Mouse (Mus musculus) lung, embryonic 15.5 days (tissue): ENCODE results near the gene Ppp1r12c. TPM values are rescaled to one million over a fixed set of nuclear protein-coding genes. Genes with fewer than 3 reads are reported as not detected.

Experiments
- ATAC-seq: fragments of 200-750 bp; cut with Nextera tagmentation; 2 replicates; pipeline ENCODE4 v1.8.0; 2017; ENCODE audit warnings: moderate number of reproducible peaks, borderline replicate concordance; ENCODE audit not compliant: low FRiP score, low TSS enrichment; ENCODE audit errors: extremely low read depth
- H3K27ac ChIP-seq: fragments of 300-500 bp; sonication (generic); 2 replicates; pipeline ENCODE4 v1.5.1; 2015; ENCODE audit warnings: moderate library complexity, mild to moderate bottlenecking, inconsistent platforms
- H3K27me3 ChIP-seq: fragments of 300-500 bp; sonication (generic); 2 replicates; pipeline ENCODE4 v1.6.1; 2015; ENCODE audit warnings: inconsistent platforms
- H3K36me3 ChIP-seq: fragments of 300-500 bp; sonication (generic); 2 replicates; pipeline ENCODE4 v1.6.1; 2015; ENCODE audit warnings: inconsistent platforms
- H3K4me1 ChIP-seq: fragments of 300-500 bp; sonication (generic); 2 replicates; pipeline ENCODE4 v1.6.1; 2015; ENCODE audit warnings: inconsistent platforms
- H3K4me2 ChIP-seq: fragments of 300-500 bp; sonication (generic); 2 replicates; pipeline ENCODE4 v1.6.1; 2015; ENCODE audit warnings: inconsistent platforms, mild to moderate bottlenecking, moderate library complexity
- H3K4me3 ChIP-seq: fragments of 300-500 bp; sonication (generic); 2 replicates; pipeline ENCODE4 v1.5.1; 2015; ENCODE audit warnings: mild to moderate bottlenecking, inconsistent platforms
- H3K9ac ChIP-seq: fragments of 300-500 bp; sonication (generic); 2 replicates; pipeline ENCODE4 v1.6.1; 2015; ENCODE audit warnings: inconsistent platforms
- H3K9me3 ChIP-seq: fragments of 300-500 bp; sonication (generic); 2 replicates; pipeline ENCODE4 v1.6.1; 2016; ENCODE audit warnings: inconsistent platforms
- WGBS: fragments of 180-500 bp; shearing (Covaris S2); methylation state at CpG from one replicate; pipeline ENCODE4 v1.1.7; 2015; 5-methylcytosine and 5-hydroxymethylcytosine counted together
- polyA plus RNA-seq: library from polyadenylated mRNA; unstranded; fragments of >200 nt; fragmentation: Nextera tagmentation; extraction: Ambion mirVana; gene quantifications from 2 replicates; pipeline ENCODE4 v1.2.1, GENCODE M21; 2015

Ppp1r12c gene
- polyA plus RNA-seq, 1 experiment from 2014 or later: 49.0 TPM

- peak overlapping the region; percentile 76 for H3K4me2 ChIP-seq
- ATAC-seq: no peak
- H3K9ac ChIP-seq: peak overlapping the region; percentile 89
- H3K36me3 ChIP-seq: no peaks in the 10 kb centered on the region
- H3K27me3 ChIP-seq: no peaks in the 10 kb centered on the region
- H3K4me3 ChIP-seq: peak overlapping the region; percentile 95
- peaks cover 32% of the 10 kb centered on the region for H3K4me1 ChIP-seq
- 10% methylated on average over 14 of the region's 14 CpGs for WGBS
- no peaks in the 10 kb centered on the region for H3K9me3 ChIP-seq
- peak overlapping the region; percentile 96 for H3K27ac ChIP-seq
Observed at GRCm38 (mm10) chr7:4502421-4503090, 1.1 kb upstream of the Ppp1r12c start.

DNA sequence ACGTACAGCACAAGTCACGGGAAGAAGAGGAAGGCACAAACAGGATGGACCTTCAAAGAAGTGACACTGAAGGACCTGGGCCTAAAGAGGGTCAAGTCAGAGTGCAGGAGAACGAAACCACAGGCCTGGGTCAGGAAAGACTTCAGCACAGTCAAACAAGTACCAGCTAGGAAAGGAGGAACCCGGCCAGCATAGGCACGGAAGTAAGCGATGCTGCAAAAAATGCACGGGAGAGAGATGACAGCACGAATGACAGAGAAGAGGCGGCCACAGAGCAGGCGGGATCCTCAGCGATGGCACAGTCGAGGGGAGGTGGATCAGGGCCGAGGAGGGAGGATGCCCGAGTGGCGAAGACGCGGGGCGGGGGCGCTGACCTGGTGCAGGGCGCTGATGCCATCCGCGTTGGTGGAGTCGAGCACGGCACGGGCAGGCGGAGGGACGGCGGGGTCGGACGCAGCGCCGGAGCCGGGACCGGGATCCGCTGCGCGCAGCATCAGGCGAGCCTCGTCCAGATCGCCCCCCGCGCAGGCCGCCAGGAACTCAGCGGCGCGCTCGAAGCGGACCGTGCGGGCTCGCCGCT, 498 bp downstream of the Ppp1r12c start:
- Histone ChIP-seq H3K4me2 (peak overlapping the region; percentile 76), H3K27me3 (no peaks in the 10 kb centered on the region), H3K9ac (peak overlapping the region; percentile 89), H3K36me3 (peaks cover 7% of the 10 kb centered on the region), H3K9me3 (no peaks in the 10 kb centered on the region), H3K4me1 (peaks cover 32% of the 10 kb centered on the region), H3K4me3 (peak overlapping the region; percentile 95), H3K27ac (peak overlapping the region; percentile 96)
- WGBS: under 1% methylated on average over 32 of the region's 52 CpGs
- ATAC-seq: peak; percentile 52; the same call in 1 of the 2 replicates

DNA sequence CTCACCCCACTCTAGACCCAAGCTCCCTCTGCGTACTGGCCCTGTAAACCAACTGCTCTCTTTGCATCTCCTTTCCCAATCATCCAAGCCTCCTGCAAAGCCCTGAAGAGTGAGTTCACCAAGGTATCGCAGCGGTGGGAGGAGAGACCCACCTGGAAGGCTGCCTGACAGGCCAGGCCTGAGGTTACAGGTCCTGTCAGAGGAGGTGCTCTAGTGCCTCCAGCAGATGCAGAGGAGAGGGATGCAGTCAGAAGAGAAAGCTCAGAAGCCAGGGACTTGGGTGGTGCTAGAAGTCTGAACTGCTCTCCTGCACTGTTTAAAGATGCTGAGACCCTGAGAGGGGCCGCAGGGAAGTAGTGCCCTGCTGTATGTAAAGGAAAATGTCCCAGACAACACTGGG, 2.4 kb downstream of the Ppp1r12c start:
- peaks cover 21% of the 10 kb centered on the region for H3K36me3 ChIP-seq
- no peak for ATAC-seq
- no peaks in the 10 kb centered on the region for H3K27me3 ChIP-seq
- 87% methylated on average over 4 of the region's 4 CpGs for WGBS
- peaks cover 32% of the 10 kb centered on the region for H3K4me1 ChIP-seq
- H3K4me3 ChIP-seq: no peak overlapping the region
- H3K27ac ChIP-seq: no peak overlapping the region
- no peak overlapping the region for H3K9ac ChIP-seq
- H3K4me2 ChIP-seq: peak overlapping the region; percentile 76
- no peaks in the 10 kb centered on the region for H3K9me3 ChIP-seq

DNA sequence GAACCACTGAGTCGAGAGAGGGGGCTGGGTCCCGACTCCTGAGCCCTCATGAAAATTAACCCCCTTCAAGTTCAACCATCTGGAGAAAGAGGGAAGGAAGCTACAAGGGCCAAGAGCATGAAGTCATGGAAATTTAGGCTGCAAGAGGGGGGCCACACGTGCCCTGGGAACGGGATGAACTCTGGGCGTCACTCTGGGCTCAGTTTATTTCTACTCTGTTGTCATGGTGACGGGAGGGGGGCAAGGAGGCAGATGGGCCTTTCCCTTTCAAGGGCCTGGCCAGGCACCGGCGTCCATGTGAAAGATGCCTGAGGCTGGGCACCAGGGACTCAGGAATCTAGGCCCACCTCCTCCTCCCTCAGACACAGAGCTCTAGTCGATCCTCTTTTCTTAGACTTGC, 3.2 kb downstream of the Ppp1r12c start:
- Histone ChIP-seq H3K4me1 (peaks cover 32% of the 10 kb centered on the region), H3K27me3 (no peaks in the 10 kb centered on the region), H3K9ac (no peak overlapping the region; the same call in 1 of the 2 replicates), H3K4me3 (no peak overlapping the region), H3K9me3 (no peaks in the 10 kb centered on the region), H3K36me3 (peaks cover 27% of the 10 kb centered on the region), H3K27ac (0 out of 2 replicates have a peak overlapping the region, but pooled peaks have one; percentile 37), H3K4me2 (peak overlapping the region; percentile 76; the same call in 1 of the 2 replicates)
- WGBS: 16% methylated on average over 9 of the region's 9 CpGs
- ATAC-seq: no peak

GRCm38 (mm10) chr7:4497271-4497903, 4.1 kb downstream of the Ppp1r12c start:
- Histone ChIP-seq H3K4me1 (peaks cover 38% of the 10 kb centered on the region), H3K9ac (no peak overlapping the region), H3K27ac (no peak overlapping the region), H3K27me3 (no peaks in the 10 kb centered on the region), H3K9me3 (no peaks in the 10 kb centered on the region), H3K4me2 (no peak overlapping the region), H3K4me3 (no peak overlapping the region), H3K36me3 (peaks cover 31% of the 10 kb centered on the region)
- no peak for ATAC-seq
- WGBS: 89% methylated on average over 9 of the region's 9 CpGs

- H3K4me1 ChIP-seq: peaks cover 42% of the 10 kb centered on the region
- WGBS: 92% methylated on average over 3 of the region's 3 CpGs
- H3K36me3 ChIP-seq: peaks cover 31% of the 10 kb centered on the region
- no peak overlapping the region for H3K9ac ChIP-seq
- H3K27ac ChIP-seq: no peak overlapping the region
- H3K4me3 ChIP-seq: no peak overlapping the region
- no peaks in the 10 kb centered on the region for H3K9me3 ChIP-seq
- no peaks in the 10 kb centered on the region for H3K27me3 ChIP-seq
- no peak for ATAC-seq
- no peak overlapping the region for H3K4me2 ChIP-seq
Observed at GRCm38 (mm10) chr7:4496468-4496867, 5.0 kb downstream of the Ppp1r12c start.

DNA sequence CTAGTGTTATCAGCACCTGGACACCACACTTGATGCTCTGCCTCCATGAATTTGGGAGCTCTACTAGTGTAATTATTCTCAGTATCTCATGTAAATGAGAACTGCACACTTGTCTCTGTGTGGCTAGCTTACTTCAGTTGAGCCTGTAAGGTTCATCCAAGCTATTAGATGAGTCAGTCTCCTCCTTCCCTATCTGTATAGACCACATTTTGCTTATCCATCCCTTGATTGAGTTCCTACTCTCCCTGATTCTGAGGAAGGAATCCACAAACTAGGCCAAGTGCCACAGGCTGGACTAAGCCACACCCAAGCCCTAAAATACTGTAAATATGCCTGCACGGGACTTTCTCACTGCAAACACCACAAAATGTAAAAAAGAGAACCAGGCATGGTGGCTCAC, 7.5 kb downstream of the Ppp1r12c start:
- Histone ChIP-seq H3K9me3 (no peaks in the 10 kb centered on the region), H3K4me1 (peaks cover 28% of the 10 kb centered on the region), H3K27ac (no peak overlapping the region), H3K4me2 (no peak overlapping the region), H3K4me3 (no peak overlapping the region), H3K27me3 (no peaks in the 10 kb centered on the region), H3K9ac (no peak overlapping the region), H3K36me3 (peaks cover 41% of the 10 kb centered on the region)
- WGBS: 69% methylated on average over 1 of the region's 1 CpGs
- ATAC-seq: no peak

GRCm38 (mm10) chr7:4492284-4493224, 8.9 kb downstream of the Ppp1r12c start:
- no peak overlapping the region for H3K27ac ChIP-seq

DNA sequence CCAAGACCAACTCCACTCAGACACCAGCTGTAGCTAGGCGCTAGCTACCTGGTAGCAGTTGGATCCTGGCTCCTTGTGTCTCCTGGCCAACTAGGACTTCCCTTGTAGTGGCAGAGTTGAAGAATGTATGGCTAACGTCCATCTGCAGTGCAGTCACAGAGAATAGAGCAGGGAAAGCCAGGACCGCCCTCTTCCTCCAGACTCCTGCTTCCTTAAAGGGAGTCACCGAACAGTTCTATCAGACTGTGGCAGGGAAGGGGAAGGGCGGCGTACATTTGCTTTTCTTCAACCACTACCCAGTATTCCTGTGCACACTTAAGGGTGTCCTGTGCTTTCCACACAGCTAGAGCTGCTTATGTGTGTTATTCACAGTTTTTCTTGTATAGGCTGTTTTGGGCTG, 10.2 kb downstream of the Ppp1r12c start:
- Histone ChIP-seq H3K9me3 (no peaks in the 10 kb centered on the region), H3K36me3 (peaks cover 48% of the 10 kb centered on the region), H3K27me3 (no peaks in the 10 kb centered on the region), H3K4me2 (no peak overlapping the region), H3K4me1 (peaks cover 14% of the 10 kb centered on the region), H3K4me3 (no peak overlapping the region), H3K9ac (no peak overlapping the region), H3K27ac (0 out of 2 replicates have a peak overlapping the region, but pooled peaks have one; percentile 15)
- 69% methylated on average over 6 of the region's 6 CpGs for WGBS
- no peak for ATAC-seq

More at GRCm38 (mm10) chr7:4492284-4493224, 8.9 kb downstream of the Ppp1r12c start:
- Histone ChIP-seq H3K4me3 (no peak overlapping the region), H3K4me2 (no peak overlapping the region), H3K36me3 (peaks cover 50% of the 10 kb centered on the region), H3K9me3 (no peaks in the 10 kb centered on the region), H3K4me1 (peaks cover 14% of the 10 kb centered on the region), H3K27me3 (no peaks in the 10 kb centered on the region), H3K9ac (no peak overlapping the region)
- WGBS: 78% methylated on average over 13 of the region's 13 CpGs
- ATAC-seq: peak; percentile 45; the same call in 1 of the 2 replicates

DNA sequence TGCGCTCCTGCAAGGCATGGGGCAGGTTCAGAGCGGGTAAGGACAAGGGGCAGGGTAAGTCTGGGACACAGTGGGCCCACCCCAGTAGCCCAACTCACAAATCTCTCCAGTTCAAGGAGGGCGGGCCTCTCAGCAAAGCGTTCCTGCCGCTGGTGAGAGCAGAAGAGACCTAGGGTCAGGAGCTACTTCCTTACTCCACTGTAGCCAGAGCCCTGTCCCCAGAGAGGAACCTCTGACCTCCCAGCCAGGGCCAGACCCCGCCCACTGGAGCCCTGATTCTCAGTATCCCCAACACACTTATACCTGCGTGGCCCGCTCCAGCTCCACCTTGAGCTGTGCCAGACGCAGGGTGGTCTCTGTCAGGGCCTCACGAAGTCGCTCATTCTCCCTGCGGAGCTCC, 19.2 kb downstream of the Ppp1r12c start:
- Histone ChIP-seq H3K36me3 (peaks cover 47% of the 10 kb centered on the region), H3K9me3 (no peaks in the 10 kb centered on the region), H3K4me3 (no peak overlapping the region), H3K9ac (no peak overlapping the region), H3K27ac (no peak overlapping the region), H3K4me2 (no peak overlapping the region), H3K27me3 (no peaks in the 10 kb centered on the region), H3K4me1 (peaks cover 24% of the 10 kb centered on the region)
- no peak for ATAC-seq
- 81% methylated on average over 12 of the region's 12 CpGs for WGBS

DNA sequence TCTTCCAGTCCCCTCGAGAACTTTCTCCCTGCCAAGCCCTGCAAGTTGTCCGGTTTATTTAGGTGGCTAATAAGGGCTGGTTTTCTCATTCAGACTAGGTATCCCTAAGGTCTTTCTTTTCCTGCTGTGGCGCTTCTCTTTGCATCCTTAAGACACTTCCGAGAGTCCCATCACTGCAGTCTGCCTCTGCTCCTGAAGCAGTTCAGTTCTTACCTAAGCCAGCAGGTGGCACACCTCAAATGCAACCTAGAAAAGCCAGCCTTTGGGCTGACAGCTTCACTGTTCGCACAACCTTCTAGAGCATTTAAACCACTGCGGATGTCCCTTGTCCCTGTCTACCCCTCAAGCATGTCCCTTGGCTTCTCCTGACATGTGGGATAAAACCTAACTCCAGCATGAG, 21.8 kb downstream of the Ppp1r12c start:
- ATAC-seq: no peak
- Histone ChIP-seq H3K9me3 (no peaks in the 10 kb centered on the region), H3K36me3 (peaks cover 34% of the 10 kb centered on the region), H3K27me3 (peaks cover 4% of the 10 kb centered on the region; the same call in 1 of the 2 replicates), H3K4me2 (peak overlapping the region; percentile 88; the same call in 1 of the 2 replicates), H3K27ac (0 out of 2 replicates have a peak overlapping the region, but pooled peaks have one; percentile 97), H3K9ac (no peak overlapping the region), H3K4me3 (no peak overlapping the region), H3K4me1 (peaks cover 25% of the 10 kb centered on the region)
- 28% methylated on average over 6 of the region's 6 CpGs for WGBS
